Mouse (Mus musculus): ENCODE measurements around the gene Syce2. TPM values are rescaled to one million over a fixed set of nuclear protein-coding genes. Genes with fewer than 3 reads are reported as not detected.
"Not testable (repeated sequence)": the region's sequence is repeated elsewhere in the genome, so short reads cannot be mapped to it uniquely, and the experiment has no call there.

Syce2 gene
- polyA plus RNA-seq, 1 experiment from 2014 or later: 72.1 TPM

DNA sequence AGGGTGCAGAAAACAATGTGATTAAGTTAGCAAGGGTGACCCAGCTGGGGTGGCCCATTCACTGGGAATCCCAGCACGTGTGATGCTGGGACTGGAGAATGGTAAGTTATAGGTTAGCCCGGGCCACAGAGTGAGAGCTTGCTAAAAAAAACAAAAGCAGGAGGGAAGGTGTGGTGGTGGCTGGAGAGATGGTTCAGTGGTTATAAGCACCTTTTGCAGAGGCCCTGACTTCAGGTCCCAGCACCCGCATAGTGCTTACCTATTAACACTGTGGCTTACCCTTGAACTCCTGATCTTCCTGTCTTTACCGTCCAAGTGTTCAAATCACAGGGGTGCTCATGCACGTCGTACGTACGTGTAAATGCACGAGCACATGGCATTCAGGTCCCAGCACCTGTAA, 35.1 kb downstream of the Syce2 start:
- H3K9me3 ChIP-seq: no peaks in the 10 kb centered on the region
- no peak for ATAC-seq (ENCODE audit: borderline replicate concordance, extremely low read depth, low FRiP score, low TSS enrichment)
- H3K9ac ChIP-seq: no peak overlapping the region
- H3K4me1 ChIP-seq: peaks cover 22% of the 10 kb centered on the region
- WGBS: 92% methylated on average over 9 of the region's 9 CpGs
- no peak overlapping the region for H3K4me3 ChIP-seq
- no peaks in the 10 kb centered on the region for H3K36me3 ChIP-seq
- H3K27me3 ChIP-seq: peaks cover 21% of the 10 kb centered on the region
- H3K27ac ChIP-seq: no peak overlapping the region
- H3K4me2 ChIP-seq: no peak overlapping the region

DNA sequence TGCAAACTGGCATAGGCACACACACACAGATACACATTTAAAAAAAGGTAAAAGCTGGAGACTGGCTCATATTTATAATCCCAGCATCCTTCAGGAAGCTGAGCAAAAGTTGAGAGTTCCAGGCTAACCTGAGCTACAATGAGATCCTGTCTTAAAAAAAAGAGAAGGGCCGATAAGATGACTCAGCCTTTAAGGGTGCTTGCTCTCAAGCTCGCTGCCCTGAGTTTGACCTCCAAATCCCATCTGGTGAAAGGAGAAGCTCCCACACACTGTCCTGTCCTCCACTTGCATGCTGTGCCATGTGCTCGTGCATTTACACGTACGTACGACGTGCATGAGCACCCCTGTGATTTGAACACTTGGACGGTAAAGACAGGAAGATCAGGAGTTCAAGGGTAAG, 35.6 kb downstream of the Syce2 start:
- WGBS: 61% methylated on average over 8 of the region's 8 CpGs
- H3K27ac ChIP-seq: no peak overlapping the region
- no peaks in the 10 kb centered on the region for H3K9me3 ChIP-seq
- H3K4me1 ChIP-seq: peaks cover 22% of the 10 kb centered on the region
- no peak overlapping the region for H3K9ac ChIP-seq
- no peak overlapping the region for H3K4me3 ChIP-seq
- H3K27me3 ChIP-seq: peaks cover 26% of the 10 kb centered on the region
- no peak for ATAC-seq (ENCODE audit: borderline replicate concordance, extremely low read depth, low FRiP score, low TSS enrichment)
- H3K36me3 ChIP-seq: no peaks in the 10 kb centered on the region
- H3K4me2 ChIP-seq: no peak overlapping the region

DNA sequence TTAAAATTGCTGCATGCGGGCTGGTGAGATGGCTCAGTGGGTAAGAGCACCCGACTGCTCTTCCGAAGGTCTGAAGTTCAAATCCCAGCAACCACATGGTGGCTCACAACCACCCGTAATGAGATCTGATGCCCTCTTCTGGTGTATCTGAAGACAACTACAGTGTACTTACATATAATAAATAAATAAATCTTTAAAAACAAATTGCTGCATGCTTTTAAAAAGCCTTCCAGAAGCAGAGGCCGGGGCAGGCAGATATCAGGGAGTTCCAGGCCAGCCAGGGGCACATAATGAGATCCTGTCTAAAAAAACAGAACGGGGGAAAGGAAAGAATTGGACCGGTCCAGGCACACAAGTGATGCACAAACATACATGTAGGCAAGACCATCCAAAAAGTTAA, 36.1 kb downstream of the Syce2 start:
- Histone ChIP-seq H3K27me3 (peaks cover 31% of the 10 kb centered on the region), H3K9ac (peak overlapping the region; percentile 53; the same call in 1 of the 2 replicates), H3K4me1 (peaks cover 24% of the 10 kb centered on the region), H3K27ac (0 out of 2 replicates have a peak overlapping the region, but pooled peaks have one; percentile 35), H3K4me3 (peak overlapping the region; percentile 51), H3K4me2 (peak overlapping the region; percentile 86)
- not testable (repeated sequence) for H3K36me3 ChIP-seq; H3K9me3 ChIP-seq; ATAC-seq (ENCODE audit: borderline replicate concordance, extremely low read depth, low FRiP score, low TSS enrichment)
- 25% methylated on average over 7 of the region's 7 CpGs for WGBS

DNA sequence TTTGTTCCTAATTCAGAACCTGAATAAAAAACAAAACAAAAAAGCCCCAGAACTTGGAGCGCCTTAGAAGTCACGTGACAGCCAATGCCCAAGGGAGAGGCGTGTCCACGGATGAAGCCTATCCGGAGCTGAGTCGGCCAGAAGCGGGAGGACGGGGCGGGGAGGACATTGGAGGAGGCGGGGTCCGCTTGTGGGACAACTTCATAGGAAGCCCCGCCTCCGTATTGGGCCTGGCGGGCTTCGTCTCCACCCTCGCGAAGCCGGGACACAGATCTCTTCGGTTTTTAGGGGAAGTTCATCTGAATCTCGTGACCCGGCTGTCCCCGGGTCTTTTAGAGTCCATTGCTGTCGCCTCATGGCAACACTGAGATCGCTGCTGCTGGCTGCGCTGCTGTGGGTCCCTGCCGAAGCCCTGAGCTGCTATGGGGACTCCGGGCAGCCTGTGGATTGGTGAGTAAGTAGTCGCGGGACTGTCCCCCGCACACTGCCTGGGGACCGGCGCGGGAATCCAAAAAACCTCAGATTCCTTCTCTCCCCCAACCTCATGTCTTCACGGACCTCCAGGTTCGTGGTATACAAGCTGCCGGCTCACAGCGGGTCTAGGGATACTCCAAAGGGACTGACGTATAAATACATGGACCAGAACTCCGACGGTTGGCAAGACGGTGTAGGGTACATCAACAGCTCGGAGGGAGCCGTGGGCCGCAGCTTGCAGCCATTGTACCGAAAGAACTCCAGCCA, 36.7 kb downstream of the Syce2 start, which contains the start of gene Dnase2a:
Dnase2a (plus strand) TSS at position 140 of the 741 bp plus-strand sequence.
- WGBS: 1% methylated on average over 45 of the region's 45 CpGs
- H3K9me3 ChIP-seq: no peaks in the 10 kb centered on the region
- peak within 1 kb of the TSS; percentile 53 for H3K9ac ChIP-seq
- H3K36me3 ChIP-seq: no peaks in the 10 kb centered on the region
- 0 out of 2 replicates have a peak within 1 kb of the TSS, but pooled peaks have one; percentile 35 for H3K27ac ChIP-seq
- peaks cover 24% of the 10 kb centered on the region for H3K4me1 ChIP-seq
- H3K27me3 ChIP-seq: peaks cover 37% of the 10 kb centered on the region
- peak; percentile 94 for ATAC-seq (ENCODE audit: borderline replicate concordance, extremely low read depth, low FRiP score, low TSS enrichment)
- peak within 1 kb of the TSS; percentile 86 for H3K4me2 ChIP-seq
- peak within 1 kb of the TSS; percentile 51 for H3K4me3 ChIP-seq

DNA sequence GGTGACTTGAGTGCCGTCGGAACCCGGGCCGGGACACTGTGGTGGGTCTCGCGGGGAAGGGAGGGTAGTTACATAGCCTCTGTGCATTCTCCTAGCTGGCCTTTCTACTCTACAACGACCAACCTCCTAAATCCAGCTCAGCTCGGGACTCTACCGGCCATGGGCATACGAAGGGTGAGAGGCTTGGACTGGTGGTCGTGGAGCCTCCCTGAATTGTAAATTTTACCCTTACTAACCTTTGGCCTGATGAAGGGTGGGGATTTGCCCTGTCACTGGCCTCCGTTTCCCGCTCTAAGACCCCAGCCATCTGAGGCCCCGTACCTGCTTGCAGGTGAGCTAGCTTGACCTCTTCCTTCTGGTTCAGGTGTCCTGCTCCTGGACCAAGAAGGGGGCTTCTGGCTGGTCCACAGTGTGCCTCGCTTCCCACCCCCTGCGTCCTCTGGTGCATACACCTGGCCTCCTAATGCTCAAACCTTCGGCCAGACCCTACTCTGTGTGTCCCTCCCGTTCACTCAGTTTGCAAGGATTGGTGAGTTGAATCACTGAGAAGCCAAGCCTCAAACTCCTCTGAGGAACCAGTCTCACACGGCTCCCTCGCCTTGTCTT, 37.4 kb downstream of the Syce2 start:
- ATAC-seq (ENCODE audit: borderline replicate concordance, extremely low read depth, low FRiP score, low TSS enrichment): no peak
- Histone ChIP-seq H3K4me3 (peak overlapping the region; percentile 51), H3K36me3 (no peaks in the 10 kb centered on the region), H3K27me3 (peaks cover 42% of the 10 kb centered on the region), H3K9ac (peak overlapping the region; percentile 53), H3K27ac (no peak overlapping the region), H3K9me3 (no peaks in the 10 kb centered on the region), H3K4me2 (peak overlapping the region; percentile 86), H3K4me1 (peaks cover 22% of the 10 kb centered on the region)
- WGBS: 45% methylated on average over 20 of the region's 20 CpGs

DNA sequence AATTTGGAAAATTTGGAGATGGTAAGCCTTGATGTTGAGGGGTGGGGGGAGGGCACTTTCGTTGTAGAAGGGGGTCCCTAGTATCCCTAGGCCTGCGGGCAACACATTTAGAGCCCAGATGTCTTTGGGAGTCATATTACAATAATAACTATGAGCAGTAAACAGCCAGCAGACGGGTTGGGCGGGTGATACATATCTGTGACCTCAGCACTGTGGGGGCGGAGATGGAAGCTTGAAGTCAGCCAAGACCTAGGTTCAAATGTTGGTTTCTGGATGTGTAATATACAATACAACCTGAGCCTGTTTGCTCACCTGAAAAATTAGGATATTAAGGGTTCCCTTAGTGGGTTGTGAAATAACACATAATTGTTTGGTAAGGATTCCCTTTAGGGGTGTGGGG, 38.0 kb downstream of the Syce2 start:
- Histone ChIP-seq H3K4me1 (peaks cover 22% of the 10 kb centered on the region), H3K27me3 (peaks cover 42% of the 10 kb centered on the region), H3K9me3 (no peaks in the 10 kb centered on the region), H3K27ac (no peak overlapping the region), H3K36me3 (no peaks in the 10 kb centered on the region), H3K4me2 (peak overlapping the region; percentile 86; the same call in 1 of the 2 replicates), H3K9ac (no peak overlapping the region), H3K4me3 (no peak overlapping the region)
- 61% methylated on average over 5 of the region's 5 CpGs for WGBS
- no peak for ATAC-seq (ENCODE audit: borderline replicate concordance, extremely low read depth, low FRiP score, low TSS enrichment)

DNA sequence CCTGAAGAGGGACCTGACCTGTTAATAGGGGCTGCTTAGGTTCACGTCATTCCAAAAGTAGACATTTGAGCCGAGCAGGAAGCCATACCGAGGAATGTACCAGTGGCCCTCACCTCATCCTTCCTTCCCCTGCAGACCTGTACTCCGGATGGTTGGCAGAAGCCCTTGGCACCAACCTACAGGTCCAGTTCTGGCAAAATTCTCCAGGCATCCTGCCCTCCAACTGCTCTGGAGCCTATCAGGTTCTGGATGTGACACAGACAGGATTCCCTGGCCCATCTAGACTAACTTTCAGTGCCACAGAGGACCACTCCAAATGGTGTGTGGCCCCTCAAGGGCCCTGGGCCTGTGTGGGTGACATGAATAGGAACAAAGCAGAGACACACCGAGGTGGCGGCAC, 38.6 kb downstream of the Syce2 start:
- no peaks in the 10 kb centered on the region; the same call in 1 of the 2 replicates for H3K36me3 ChIP-seq
- H3K4me2 ChIP-seq: no peak overlapping the region
- H3K27me3 ChIP-seq: peaks cover 47% of the 10 kb centered on the region
- no peak overlapping the region for H3K9ac ChIP-seq
- no peak for ATAC-seq (ENCODE audit: borderline replicate concordance, extremely low read depth, low FRiP score, low TSS enrichment)
- H3K4me3 ChIP-seq: no peak overlapping the region
- H3K4me1 ChIP-seq: peaks cover 22% of the 10 kb centered on the region
- no peak overlapping the region for H3K27ac ChIP-seq
- H3K9me3 ChIP-seq: no peaks in the 10 kb centered on the region
- 72% methylated on average over 6 of the region's 6 CpGs for WGBS

DNA sequence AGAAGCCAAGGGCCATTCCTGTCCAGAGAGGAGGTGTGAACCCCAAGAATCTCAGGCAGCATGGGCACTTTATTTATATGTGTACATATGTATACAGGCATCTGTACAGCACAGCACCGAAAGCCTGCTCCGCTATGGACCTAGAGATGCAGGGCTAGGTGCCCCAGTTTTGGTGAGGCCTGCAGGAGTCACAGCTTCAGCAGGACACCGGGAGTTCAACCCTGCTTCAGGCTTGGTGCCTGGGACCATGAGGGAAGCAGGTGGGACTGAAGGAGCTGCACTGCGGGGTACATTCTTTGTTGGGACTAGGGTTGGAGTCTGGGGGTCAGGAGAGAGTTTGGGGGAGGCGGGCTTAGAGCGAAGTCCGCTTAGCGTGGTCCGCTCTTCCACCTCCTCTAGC, 39.9 kb downstream of the Syce2 start:
- Histone ChIP-seq H3K27me3 (peaks cover 52% of the 10 kb centered on the region), H3K9ac (no peak overlapping the region), H3K4me1 (peaks cover 22% of the 10 kb centered on the region), H3K9me3 (no peaks in the 10 kb centered on the region), H3K4me3 (no peak overlapping the region), H3K36me3 (no peaks in the 10 kb centered on the region; the same call in 1 of the 2 replicates), H3K27ac (no peak overlapping the region), H3K4me2 (no peak overlapping the region)
- WGBS: 80% methylated on average over 9 of the region's 9 CpGs
- no peak for ATAC-seq (ENCODE audit: borderline replicate concordance, extremely low read depth, low FRiP score, low TSS enrichment)

DNA sequence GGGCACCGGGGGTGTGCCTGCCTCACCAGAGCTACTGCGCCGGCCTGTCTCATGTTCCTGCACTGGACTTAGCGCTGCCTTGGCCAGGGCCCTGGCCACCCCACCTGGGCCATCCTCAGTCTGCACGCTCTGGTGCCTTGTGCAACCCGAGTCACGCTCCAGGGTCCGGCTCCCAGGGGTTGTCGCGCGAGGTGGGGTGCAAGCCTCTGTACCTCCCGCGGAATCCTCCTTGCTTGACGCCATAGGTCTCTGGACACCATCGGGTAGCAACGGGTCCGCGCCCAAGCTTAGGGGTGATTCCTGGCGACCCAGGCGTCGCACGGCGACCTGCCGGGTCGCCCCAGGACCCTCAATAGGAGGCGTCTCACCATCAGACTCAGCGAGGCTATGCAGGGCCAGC, 40.5 kb downstream of the Syce2 start:
- peaks cover 22% of the 10 kb centered on the region for H3K4me1 ChIP-seq
- H3K36me3 ChIP-seq: no peaks in the 10 kb centered on the region; the same call in 1 of the 2 replicates
- peak overlapping the region; percentile 43 for H3K4me3 ChIP-seq
- 0 out of 2 replicates have a peak overlapping the region, but pooled peaks have one; percentile 36 for H3K9ac ChIP-seq
- 17% methylated on average over 27 of the region's 27 CpGs for WGBS
- peak overlapping the region; percentile 75 for H3K4me2 ChIP-seq
- H3K27ac ChIP-seq: no peak overlapping the region
- H3K9me3 ChIP-seq: no peaks in the 10 kb centered on the region
- ATAC-seq (ENCODE audit: borderline replicate concordance, extremely low read depth, low FRiP score, low TSS enrichment): no peak
- peaks cover 54% of the 10 kb centered on the region for H3K27me3 ChIP-seq

DNA sequence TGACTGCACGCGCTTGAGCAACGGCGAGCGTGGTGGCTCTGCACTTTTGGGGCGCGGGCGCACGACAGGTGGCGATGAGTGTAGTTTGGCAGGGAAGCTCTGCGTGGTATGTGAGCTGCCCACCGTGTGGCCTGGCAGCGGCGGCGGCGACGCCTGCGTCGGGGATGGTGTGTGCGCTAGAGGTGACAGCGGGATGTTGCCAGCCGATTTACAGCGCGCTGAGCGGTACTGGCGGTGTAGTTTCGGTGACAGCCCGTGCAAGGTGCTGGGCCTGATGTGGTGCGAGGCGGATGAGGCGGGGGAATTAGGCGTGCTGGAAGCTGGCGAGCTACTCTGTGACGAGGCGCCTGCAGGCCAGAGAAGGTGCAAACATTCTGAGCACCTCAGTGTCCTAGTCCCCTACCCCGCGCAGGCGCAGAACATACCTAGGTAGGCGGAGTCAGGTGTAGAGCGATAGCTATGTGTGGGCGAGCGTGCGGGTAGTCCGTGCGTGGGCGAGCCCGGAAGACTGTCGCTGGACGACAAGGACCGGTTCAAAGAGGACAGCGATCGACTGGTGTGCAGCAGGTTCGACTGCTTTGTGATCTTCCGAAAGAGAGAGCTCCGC, 41.1 kb downstream of the Syce2 start:
- Histone ChIP-seq H3K27ac (peak overlapping the region; percentile 29; the same call in 1 of the 2 replicates), H3K4me3 (peak overlapping the region; percentile 43), H3K27me3 (peaks cover 60% of the 10 kb centered on the region), H3K4me1 (peaks cover 22% of the 10 kb centered on the region), H3K36me3 (no peaks in the 10 kb centered on the region; the same call in 1 of the 2 replicates), H3K9ac (peak overlapping the region; percentile 36), H3K4me2 (peak overlapping the region; percentile 75), H3K9me3 (no peaks in the 10 kb centered on the region)
- 1% methylated on average over 55 of the region's 55 CpGs for WGBS
- ATAC-seq (ENCODE audit: borderline replicate concordance, extremely low read depth, low FRiP score, low TSS enrichment): peak; percentile 43

DNA sequence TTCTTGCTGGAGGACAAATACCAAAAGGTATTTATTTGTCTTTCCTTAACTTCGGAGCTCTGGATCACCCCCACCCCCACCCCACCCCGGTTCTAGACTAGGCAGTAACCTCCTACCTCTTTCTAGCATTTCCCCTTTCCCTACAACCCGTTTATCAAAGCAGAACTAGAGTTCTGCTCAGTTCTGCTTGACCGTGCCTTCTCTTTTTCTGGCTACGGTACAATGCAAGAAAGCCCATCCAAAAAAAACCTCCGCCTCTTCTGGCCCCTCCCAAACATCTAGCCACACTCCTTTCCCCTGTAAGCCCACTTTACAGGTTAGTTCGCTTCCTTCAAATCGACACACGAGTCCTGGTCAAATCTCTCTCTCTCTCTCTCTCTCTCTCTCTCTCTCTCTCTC, 41.6 kb downstream of the Syce2 start:
- no peaks in the 10 kb centered on the region for H3K9me3 ChIP-seq
- peaks cover 65% of the 10 kb centered on the region for H3K27me3 ChIP-seq
- no peak for ATAC-seq (ENCODE audit: borderline replicate concordance, extremely low read depth, low FRiP score, low TSS enrichment)
- H3K36me3 ChIP-seq: no peaks in the 10 kb centered on the region; the same call in 1 of the 2 replicates
- peaks cover 22% of the 10 kb centered on the region for H3K4me1 ChIP-seq
- 7% methylated on average over 9 of the region's 9 CpGs for WGBS
- peak overlapping the region; percentile 43 for H3K4me3 ChIP-seq
- peak overlapping the region; percentile 29; the same call in 1 of the 2 replicates for H3K27ac ChIP-seq
- H3K4me2 ChIP-seq: peak overlapping the region; percentile 75
- peak overlapping the region; percentile 36 for H3K9ac ChIP-seq

Measured in lung, embryonic 15.5 days (tissue).